Mouse (Mus musculus) telencephalon, adult 2 months (tissue): ENCODE results near the gene Glmp.
"Not testable (repeated sequence)": the region's sequence is repeated elsewhere in the genome, so short reads cannot be mapped to it uniquely, and the experiment has no call there.

ENCODE experiments used
- DNase-seq: peaks from one replicate; pipeline ENCODE4 v3.0.0-alpha.2; 2011; ENCODE audit warnings: low read depth, low spot score

The Glmp gene

DNA sequence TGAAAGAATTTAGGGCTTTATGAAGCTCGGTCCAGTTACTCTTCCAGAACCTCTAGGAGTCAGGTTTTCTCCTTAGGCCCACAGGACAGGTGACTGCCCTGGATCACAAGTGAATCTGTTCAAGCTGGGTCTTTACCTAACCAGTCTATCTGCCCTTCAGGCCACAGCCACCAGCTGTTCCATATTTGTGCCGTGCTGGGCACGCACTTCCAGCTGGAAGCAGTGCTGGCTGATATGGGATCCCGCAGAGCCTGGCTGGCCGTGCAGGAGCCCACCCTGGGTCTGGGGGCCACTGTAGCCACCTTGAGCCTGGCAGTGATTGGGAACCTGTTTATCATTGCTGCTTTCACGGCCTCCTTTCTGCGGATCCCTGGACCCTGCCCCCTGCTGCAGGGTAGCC, 51.8 kb downstream of the Glmp start:
- not testable (repeated sequence) for DNase-seq

DNA sequence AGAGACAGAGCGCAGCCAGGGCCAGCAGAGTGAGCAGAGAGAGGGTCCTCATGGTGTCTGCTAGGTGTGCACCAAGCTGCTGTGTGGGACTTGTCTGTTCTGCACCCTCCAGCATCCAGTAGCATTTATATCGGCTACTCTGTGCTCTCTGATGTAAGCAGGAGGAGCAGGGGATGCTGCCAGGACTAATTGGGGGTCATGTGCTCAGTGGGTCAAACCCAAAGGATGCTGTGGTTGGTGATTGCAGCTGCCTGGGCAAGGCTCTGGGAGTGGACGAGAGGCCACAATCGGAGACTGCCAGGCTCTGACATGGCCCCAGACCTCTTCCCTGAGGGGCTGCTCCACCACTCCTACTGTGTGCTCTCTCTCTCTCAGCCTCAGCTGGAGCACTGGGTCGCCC, 53.8 kb downstream of the Glmp start, which contains the start of gene Bglap2:
Gene Bglap2, minus strand, starts transcription at position 101 of the 400 bp plus-strand sequence.
- DNase-seq, result not testable (repeated sequence)
